Mouse (Mus musculus): ENCODE measurements at regions not wholly inside any gene's neighbourhood (a gene's known extent, or its start where the extent isn't known, plus 50 kb on each side); places are given as distances from the start of the nearest gene placed in this dataset.

DNA sequence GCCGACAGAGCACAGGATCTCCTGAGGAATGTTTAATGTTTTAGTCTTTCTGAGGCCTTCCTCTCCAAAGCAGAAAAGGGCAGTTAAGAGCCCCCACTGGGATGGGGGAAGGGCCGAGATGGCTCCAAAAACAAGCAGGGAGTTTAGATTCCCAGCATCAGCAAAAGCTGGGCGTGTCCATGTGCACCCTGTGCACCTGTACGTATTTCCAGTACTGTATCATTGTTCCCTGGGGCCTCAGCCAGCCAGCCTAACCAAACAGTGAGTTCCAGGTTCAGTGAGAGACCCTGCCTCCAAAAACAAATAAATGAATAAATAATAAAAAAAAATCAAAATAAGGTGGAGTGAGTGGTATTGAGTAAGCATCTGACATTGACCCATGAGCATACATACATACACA, 50.8 kb upstream of the Olfm1 start:
- no peak for DNase-seq

DNA sequence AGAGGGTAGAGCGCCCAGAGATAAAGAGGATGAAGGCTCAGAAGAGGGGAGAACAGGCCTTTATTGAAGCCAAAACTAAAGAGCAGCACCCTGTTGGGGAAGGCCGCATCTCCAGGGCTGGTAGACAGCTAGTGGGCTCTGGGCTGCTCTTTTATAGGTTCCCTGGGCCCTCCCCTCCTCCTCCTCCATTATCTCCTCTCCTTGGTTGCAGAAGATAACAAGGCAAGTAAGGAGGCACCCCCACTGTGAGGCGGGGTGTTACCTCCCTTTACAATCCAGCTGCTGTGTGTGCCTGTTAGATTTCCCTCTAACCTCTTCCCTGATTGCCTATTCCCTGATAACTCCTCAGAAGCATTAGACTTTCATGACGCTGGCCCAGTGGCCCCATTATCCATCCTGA, 51.2 kb upstream of the Olfm1 start:
- DNase-seq: no peak

DNA sequence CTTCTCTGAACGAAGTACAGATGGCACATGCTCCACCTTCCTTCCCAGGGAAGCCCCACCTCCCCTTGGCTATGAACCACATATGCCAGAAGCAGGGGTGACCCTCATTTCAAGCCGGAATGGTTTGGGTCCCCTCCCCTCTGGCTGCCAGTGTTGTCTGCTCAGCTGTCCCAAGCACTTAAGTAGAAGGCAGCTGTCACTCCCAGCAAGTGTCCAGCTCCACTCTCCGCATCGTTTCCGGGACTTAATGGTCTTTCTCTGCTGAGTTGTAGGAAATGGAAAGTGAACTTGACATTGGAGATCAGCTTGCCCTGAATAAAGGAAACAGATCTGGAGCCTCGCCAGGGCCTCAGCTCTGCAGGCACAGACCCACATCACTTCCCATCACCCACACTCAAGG, 53.9 kb upstream of the Fcnb start:
- DNase-seq: peak; percentile 58

DNA sequence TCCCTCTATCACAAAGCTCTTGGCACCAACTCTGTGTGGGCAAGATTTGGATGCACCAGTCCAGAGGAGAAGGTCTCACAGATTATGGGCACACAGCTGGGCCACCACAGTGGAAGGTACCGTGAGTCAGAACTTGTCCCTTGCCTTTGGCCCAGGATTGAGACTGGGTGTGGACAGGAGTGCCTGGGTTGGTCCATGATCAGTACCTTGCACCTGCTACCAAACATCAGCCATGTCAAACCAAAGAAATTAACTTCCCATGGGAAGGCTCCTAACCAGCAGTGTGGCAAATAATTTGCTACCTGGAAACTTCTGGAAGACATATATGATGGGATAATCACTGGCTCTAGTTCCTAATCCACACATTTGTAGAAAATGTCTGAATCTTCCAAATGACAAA, 49.9 kb upstream of the Fcnb start:
- DNase-seq: no peak

Measured in lung, postnatal 14 days (tissue).